Mouse (Mus musculus): ENCODE data around the gene Exosc6. TPM values are rescaled to one million over a fixed set of nuclear protein-coding genes. Genes with fewer than 3 reads are reported as not detected.

The Exosc6 gene
- polyA plus RNA-seq, 1 experiment from 2014 or later: 31.2 TPM

Small RNA genes lying within 50 kb of the gene (microRNA-seq; reads per million reads assigned to microRNA genes)
- not detected for gene Gm24103 (ENCODE audit: borderline number of aligned reads)
- gene Mir3473d (ENCODE audit: borderline number of aligned reads): 1.9 reads per million

Other genes starting within 250 kb of the Exosc6 start
- gene Cog4, start 209.7 kb upstream of the Exosc6 start, polyA plus RNA-seq (2014; fragmentation: Nextera tagmentation; extraction: Ambion mirVana): 74.9 and 75.6 TPM in 2 replicates
- 212 and 213 TPM in 2 replicates for gene Sf3b3, start 209.6 kb upstream of the Exosc6 start, polyA plus RNA-seq (2014; fragmentation: Nextera tagmentation; extraction: Ambion mirVana)
- 5.6 and 6.8 TPM in 2 replicates for gene Fuk, start 153.9 kb upstream of the Exosc6 start, polyA plus RNA-seq (2014; fragmentation: Nextera tagmentation; extraction: Ambion mirVana)
- 15.1 and 17.4 TPM in 2 replicates for gene St3gal2, start 136.4 kb upstream of the Exosc6 start, polyA plus RNA-seq (2014; fragmentation: Nextera tagmentation; extraction: Ambion mirVana)
- 30.9 and 32.6 TPM in 2 replicates for gene Ddx19a, start 58.5 kb upstream of the Exosc6 start, polyA plus RNA-seq (2014; fragmentation: Nextera tagmentation; extraction: Ambion mirVana)
- 4.5 and 6.5 TPM in 2 replicates for gene Ddx19b, start 24.6 kb upstream of the Exosc6 start, polyA plus RNA-seq (2014; fragmentation: Nextera tagmentation; extraction: Ambion mirVana)
- 60.9 and 68.6 TPM in 2 replicates for gene Aars, start 23.2 kb upstream of the Exosc6 start, polyA plus RNA-seq (2014; fragmentation: Nextera tagmentation; extraction: Ambion mirVana)
- 2.2 and 5.5 TPM in 2 replicates for gene Clec18a, start 36.1 kb downstream of the Exosc6 start, polyA plus RNA-seq (2014; fragmentation: Nextera tagmentation; extraction: Ambion mirVana)
- 5.5 and 5.6 TPM in 2 replicates for gene Pdpr, start 38.3 kb downstream of the Exosc6 start, polyA plus RNA-seq (2014; fragmentation: Nextera tagmentation; extraction: Ambion mirVana)
- gene Glg1, start 202.9 kb downstream of the Exosc6 start, polyA plus RNA-seq (2014; fragmentation: Nextera tagmentation; extraction: Ambion mirVana): 75.6 and 79.7 TPM in 2 replicates
- 95.7 and 96.7 TPM in 2 replicates for gene Rfwd3, start 243.9 kb downstream of the Exosc6 start, polyA plus RNA-seq (2014; fragmentation: Nextera tagmentation; extraction: Ambion mirVana)